Mouse (Mus musculus) heart, embryonic 11.5 days (tissue): ENCODE data around the gene Rapgef1. TPM values are rescaled to one million over a fixed set of nuclear protein-coding genes. Genes with fewer than 3 reads are reported as not detected.
A peak's percentile ranks its signal among the peaks of the same experiment; 100 is the strongest.

Experiments
- ATAC-seq: fragments of 200-750 bp; cut with Nextera tagmentation; replicated peaks from 2 replicates; pipeline ENCODE4 v1.8.0; 2017; ENCODE audit warnings: moderate library complexity; ENCODE audit not compliant: insufficient number of reproducible peaks, low FRiP score, low TSS enrichment
- H3K27ac ChIP-seq: fragments of 300-500 bp; sonication (generic); 2 replicates; pipeline ENCODE4 v1.5.1; 2014; ENCODE audit warnings: mild to moderate bottlenecking, low read depth, low read length
- H3K27me3 ChIP-seq: fragments of 300-500 bp; sonication (generic); 2 replicates; pipeline ENCODE4 v1.6.1; 2014; ENCODE audit warnings: mild to moderate bottlenecking, low read length, mixed read lengths; ENCODE audit not compliant: control insufficient read depth, insufficient read depth
- H3K36me3 ChIP-seq: fragments of 300-500 bp; sonication (generic); 2 replicates; pipeline ENCODE4 v1.6.1; 2014; ENCODE audit warnings: mild to moderate bottlenecking, low read length, moderate library complexity, mixed read lengths; ENCODE audit not compliant: control insufficient read depth, insufficient read depth
- H3K4me1 ChIP-seq: fragments of 300-500 bp; sonication (generic); 2 replicates; pipeline ENCODE4 v1.6.1; 2014; ENCODE audit warnings: low read length; ENCODE audit not compliant: control insufficient read depth, insufficient read depth
- H3K4me2 ChIP-seq: fragments of 300-500 bp; sonication (generic); 2 replicates; pipeline ENCODE4 v1.6.1; 2014; ENCODE audit warnings: mild to moderate bottlenecking, moderate library complexity
- H3K4me3 ChIP-seq: fragments of 300-500 bp; sonication (generic); 2 replicates; pipeline ENCODE4 v1.5.1; 2014; ENCODE audit warnings: low read depth, low read length
- H3K9ac ChIP-seq: fragments of 300-500 bp; sonication (generic); 2 replicates; pipeline ENCODE4 v1.6.1; 2014; ENCODE audit warnings: mild to moderate bottlenecking, low read depth, low read length, moderate library complexity
- H3K9me3 ChIP-seq: fragments of 300-500 bp; sonication (generic); replicated peaks from 2 replicates; pipeline ENCODE4 v1.6.1; 2016; ENCODE audit warnings: low read length; ENCODE audit not compliant: control insufficient read depth
- WGBS: fragments of 180-500 bp; shearing (Covaris S2); extraction: QIAGEN DNeasy Blood & Tissue Kit; methylation state at CpG from one replicate; pipeline ENCODE4 v1.1.7; 2014; ENCODE audit not compliant: insufficient replicate concordance; 5-methylcytosine and 5-hydroxymethylcytosine counted together
- polyA plus RNA-seq: library from polyadenylated mRNA; unstranded; fragments of >200 nt; fragmentation: Nextera tagmentation; extraction: Ambion mirVana; gene quantifications from 2 replicates; pipeline ENCODE4 v1.2.1, GENCODE M21; 2014

The Rapgef1 gene
- polyA plus RNA-seq, 1 experiment from 2014 or later = 9.1 TPM

DNA sequence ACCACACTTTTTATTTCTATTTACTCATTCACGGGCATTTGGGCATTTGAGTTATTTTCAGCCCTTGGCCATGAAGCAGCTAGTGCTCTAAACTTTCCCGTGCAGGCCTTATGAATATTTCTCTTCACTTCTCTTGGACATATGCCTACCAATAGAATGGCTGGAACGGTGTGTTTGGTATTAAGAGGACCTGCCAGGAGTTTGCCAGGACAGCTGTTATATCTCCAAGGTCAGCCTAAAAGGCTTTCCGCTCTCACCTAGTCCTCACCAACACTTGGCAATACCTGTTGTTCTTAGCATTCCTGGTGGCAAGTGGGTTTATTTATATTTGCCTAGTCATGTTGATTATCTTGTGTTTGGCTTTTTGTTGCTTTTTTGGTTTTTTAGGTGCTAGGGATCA lies 56.3 kb downstream of the Rapgef1 start:
- Histone ChIP-seq H3K27me3 (no peaks in the 10 kb centered on the region), H3K36me3 (no peaks in the 10 kb centered on the region), H3K9ac (no peak overlapping the region), H3K27ac (no peak overlapping the region), H3K4me1 (peaks cover 13% of the 10 kb centered on the region), H3K4me3 (no peak overlapping the region), H3K9me3 (no peaks in the 10 kb centered on the region), H3K4me2 (no peak overlapping the region)
- ATAC-seq = no peak
- 85% methylated on average over 4 of the region's 4 CpGs for WGBS

DNA sequence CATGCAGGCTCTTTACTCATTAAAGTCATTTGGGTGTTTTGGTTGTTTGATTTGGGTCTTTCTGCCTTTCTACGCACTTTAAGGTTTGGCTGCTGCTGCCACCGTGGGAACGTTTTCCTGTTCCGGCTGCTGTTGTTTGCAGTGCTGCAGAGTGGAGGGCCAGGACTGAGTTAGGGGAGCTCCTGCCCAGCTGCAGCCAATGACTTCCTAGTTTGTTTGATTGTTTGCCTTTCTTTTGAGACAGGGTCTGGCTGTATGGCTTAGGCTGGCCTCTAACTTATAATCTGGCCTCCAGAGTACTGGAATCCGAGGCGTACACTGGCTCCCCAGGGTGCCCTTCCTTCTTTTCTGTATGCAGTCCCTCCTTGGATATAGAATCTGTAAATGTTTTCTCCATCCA lies 57.0 kb downstream of the Rapgef1 start:
- no peaks in the 10 kb centered on the region for H3K36me3 ChIP-seq
- H3K9ac ChIP-seq = no peak overlapping the region
- no peak overlapping the region for H3K4me2 ChIP-seq
- H3K4me3 ChIP-seq = no peak overlapping the region
- peaks cover 8% of the 10 kb centered on the region; the same call in 1 of the 2 replicates for H3K4me1 ChIP-seq
- no peak overlapping the region for H3K27ac ChIP-seq
- WGBS = 62% methylated on average over 6 of the region's 6 CpGs
- H3K9me3 ChIP-seq = no peaks in the 10 kb centered on the region
- no peaks in the 10 kb centered on the region for H3K27me3 ChIP-seq
- no peak for ATAC-seq

DNA sequence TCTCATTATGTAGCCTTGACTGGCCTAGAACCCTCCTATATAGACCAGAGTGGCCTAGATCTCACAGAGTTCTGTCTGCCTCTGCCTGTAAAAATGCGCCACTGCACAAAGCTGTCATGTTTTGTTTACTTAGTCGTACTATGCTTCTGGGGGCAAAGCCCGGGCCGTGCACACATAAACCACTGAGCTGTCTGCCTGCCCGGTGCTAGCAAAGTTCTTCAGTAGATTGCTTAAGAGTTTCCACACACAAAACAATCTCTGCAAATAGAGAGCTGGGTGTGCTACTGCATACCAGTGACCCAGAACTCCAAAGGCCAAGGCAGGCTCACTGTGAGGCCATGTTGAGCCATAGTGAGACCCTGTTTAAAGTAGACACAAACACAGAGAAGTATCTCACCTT lies 58.3 kb downstream of the Rapgef1 start:
- H3K4me1 ChIP-seq = peaks cover 6% of the 10 kb centered on the region; the same call in 1 of the 2 replicates
- ATAC-seq = no peak
- H3K27ac ChIP-seq = no peak overlapping the region
- no peaks in the 10 kb centered on the region for H3K9me3 ChIP-seq
- no peak overlapping the region for H3K4me3 ChIP-seq
- H3K9ac ChIP-seq = no peak overlapping the region
- H3K36me3 ChIP-seq = no peaks in the 10 kb centered on the region
- 71% methylated on average over 5 of the region's 5 CpGs for WGBS
- no peaks in the 10 kb centered on the region for H3K27me3 ChIP-seq
- H3K4me2 ChIP-seq = no peak overlapping the region

DNA sequence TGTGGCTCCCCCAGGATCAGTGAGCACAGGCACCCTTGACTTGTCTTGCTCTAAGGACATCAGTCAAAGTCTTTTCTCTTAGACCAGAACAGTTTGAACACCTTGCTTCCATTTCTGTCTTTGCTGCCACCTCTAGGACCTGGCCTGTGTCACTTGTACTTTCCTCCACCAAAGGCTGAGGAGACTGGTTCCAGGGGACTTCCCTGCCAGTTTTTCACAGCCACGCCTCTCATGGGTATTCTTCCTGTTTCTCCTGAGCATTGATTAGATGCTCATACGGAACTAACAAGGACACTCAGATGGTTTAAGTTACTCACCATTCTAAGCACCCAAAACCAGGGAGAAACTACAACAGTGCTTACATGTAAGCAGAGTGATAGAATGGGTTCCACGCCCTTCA lies 59.0 kb downstream of the Rapgef1 start:
- Histone ChIP-seq H3K27ac (no peak overlapping the region), H3K4me1 (peaks cover 11% of the 10 kb centered on the region), H3K4me2 (no peak overlapping the region), H3K36me3 (no peaks in the 10 kb centered on the region), H3K4me3 (no peak overlapping the region), H3K9me3 (no peaks in the 10 kb centered on the region), H3K9ac (no peak overlapping the region), H3K27me3 (no peaks in the 10 kb centered on the region)
- 65% methylated on average over 3 of the region's 3 CpGs for WGBS
- no peak for ATAC-seq

DNA sequence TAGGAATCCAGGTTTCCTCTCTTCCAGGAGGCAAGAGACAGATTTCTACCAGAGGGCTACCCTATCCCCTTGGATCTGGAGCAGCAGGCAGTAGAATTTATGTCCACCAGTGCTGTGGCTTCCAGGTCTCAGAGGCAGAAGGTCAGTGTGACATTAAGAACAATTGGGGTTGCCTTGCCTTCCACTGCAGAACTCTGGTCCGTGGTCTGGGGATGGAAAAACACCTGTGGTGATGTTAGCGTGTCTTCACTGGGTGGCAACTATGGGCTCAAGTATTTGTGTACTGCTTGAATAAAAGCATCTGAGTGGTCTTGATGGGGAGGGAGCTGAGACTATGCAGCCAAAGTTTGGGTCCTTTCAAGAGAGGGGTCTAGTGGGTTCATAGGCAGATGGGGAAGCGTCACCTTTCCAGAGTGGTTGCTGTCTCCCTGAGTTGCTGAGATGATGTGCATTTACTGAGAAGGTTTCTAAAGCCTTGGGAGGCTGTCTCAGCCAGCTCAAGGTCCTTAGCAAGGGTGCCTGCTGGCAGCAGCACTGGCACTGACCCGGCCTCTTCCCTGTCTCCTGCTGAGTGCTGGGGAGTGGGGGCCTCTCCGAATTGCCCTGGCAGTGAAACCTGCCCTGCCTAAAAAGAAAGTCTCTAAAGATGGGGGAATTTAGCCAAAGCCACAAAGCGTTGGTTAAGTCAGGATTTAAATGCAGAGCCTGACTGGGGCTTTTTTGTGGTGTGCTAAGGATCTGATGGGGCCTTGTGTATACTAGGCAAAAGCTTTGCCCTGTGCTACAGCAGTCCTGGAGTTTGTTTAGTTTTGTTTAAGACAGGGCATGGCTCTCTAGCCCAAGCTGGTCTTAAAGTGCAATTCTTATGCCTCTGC lies 60.4 kb downstream of the Rapgef1 start:
- Histone ChIP-seq H3K27me3 (no peaks in the 10 kb centered on the region), H3K9ac (no peak overlapping the region), H3K36me3 (no peaks in the 10 kb centered on the region), H3K4me2 (no peak overlapping the region), H3K27ac (no peak overlapping the region), H3K4me3 (no peak overlapping the region), H3K4me1 (peaks cover 15% of the 10 kb centered on the region), H3K9me3 (no peaks in the 10 kb centered on the region)
- WGBS = 87% methylated on average over 6 of the region's 6 CpGs
- ATAC-seq = no peak

DNA sequence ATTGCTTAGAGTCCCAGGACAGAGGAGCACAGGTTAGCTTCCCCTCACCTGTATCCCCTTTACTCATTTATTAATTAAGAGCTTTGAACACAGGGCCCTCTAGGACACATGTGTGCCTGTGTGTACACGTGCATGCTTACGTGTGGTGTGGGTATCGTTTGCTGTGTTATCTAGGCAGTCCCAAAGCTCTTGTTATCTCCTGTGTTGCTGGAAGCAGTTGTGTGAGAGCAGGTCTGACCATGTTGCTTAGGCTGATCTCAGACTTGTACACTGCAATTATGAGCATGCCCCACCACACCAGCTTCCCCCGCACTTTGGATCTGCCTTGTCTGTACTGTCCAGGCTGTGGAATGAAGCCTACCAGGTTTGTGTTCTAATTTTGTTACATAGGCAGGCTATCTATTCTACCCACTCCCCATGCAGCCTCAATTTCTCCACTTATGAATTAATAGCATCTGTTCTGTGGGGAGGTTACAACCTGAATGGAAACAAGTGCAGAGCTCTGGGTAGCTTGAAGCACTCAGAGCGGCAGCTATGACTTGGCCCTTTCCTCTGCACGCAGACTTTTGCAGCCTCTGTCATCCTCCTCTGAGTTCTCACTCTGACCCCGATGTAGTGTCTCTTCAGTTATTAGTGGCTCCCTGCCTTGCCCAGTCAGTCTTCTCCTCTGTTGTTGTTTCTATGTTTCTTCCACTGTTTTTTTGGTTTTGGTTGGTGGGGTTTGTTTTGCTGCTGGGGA lies 63.9 kb downstream of the Rapgef1 start:
- WGBS = 75% methylated on average over 7 of the region's 7 CpGs
- Histone ChIP-seq H3K27me3 (no peaks in the 10 kb centered on the region), H3K9me3 (no peaks in the 10 kb centered on the region), H3K9ac (peak overlapping the region; percentile 46; the same call in 1 of the 2 replicates), H3K36me3 (no peaks in the 10 kb centered on the region), H3K4me1 (peaks cover 12% of the 10 kb centered on the region), H3K4me2 (no peak overlapping the region), H3K4me3 (no peak overlapping the region), H3K27ac (0 out of 2 replicates have a peak overlapping the region, but pooled peaks have one; percentile 10)
- ATAC-seq = no peak

DNA sequence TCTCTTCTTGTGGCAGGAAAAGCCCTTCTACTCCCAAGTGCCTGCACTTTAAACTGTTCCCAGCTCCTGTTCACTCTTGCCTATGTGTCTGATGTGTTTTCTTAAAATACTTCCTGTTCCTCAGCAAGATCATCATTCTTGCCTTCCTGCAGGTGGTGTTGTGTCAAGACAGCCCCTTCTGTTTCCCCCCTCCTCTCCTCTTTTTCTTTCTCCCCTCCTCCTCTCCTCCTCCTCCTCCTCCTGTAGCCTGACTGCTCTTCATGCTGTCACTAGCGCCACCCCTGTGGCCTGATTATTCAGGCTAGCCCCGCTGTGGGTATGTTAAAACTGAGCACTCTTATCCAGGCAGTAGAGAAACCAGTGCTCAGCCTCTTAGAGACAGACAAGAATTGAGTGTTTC lies 65.0 kb downstream of the Rapgef1 start:
- no peak overlapping the region for H3K4me2 ChIP-seq
- H3K36me3 ChIP-seq = no peaks in the 10 kb centered on the region
- H3K9ac ChIP-seq = no peak overlapping the region
- peaks cover 14% of the 10 kb centered on the region for H3K4me1 ChIP-seq
- H3K27ac ChIP-seq = no peak overlapping the region
- H3K9me3 ChIP-seq = no peaks in the 10 kb centered on the region
- H3K27me3 ChIP-seq = no peaks in the 10 kb centered on the region
- ATAC-seq = no peak
- 47% methylated on average over 2 of the region's 2 CpGs for WGBS
- H3K4me3 ChIP-seq = no peak overlapping the region

DNA sequence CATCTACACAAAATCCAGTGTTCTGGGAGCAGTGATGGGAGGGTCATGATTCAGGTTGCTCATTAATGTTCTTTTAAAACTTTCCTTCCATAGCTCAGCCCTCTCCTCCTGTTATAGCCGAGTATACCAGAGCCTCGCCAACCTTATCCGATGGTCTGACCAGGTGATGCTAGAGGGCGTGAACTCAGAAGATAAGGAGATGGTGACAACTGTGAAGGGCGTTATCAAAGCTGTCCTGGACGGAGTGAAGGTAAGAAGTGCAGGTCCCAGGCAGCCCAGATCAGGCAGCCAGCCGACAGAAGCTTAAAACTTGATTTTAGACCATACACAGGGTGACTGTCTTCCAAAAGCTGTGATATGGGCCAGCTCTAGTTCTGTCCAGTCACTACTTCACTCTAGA lies 69.5 kb downstream of the Rapgef1 start:
- Histone ChIP-seq H3K4me1 (peaks cover 9% of the 10 kb centered on the region), H3K9ac (no peak overlapping the region), H3K27me3 (no peaks in the 10 kb centered on the region), H3K9me3 (no peaks in the 10 kb centered on the region), H3K36me3 (peaks cover 7% of the 10 kb centered on the region; the same call in 1 of the 2 replicates), H3K4me3 (no peak overlapping the region), H3K4me2 (no peak overlapping the region), H3K27ac (no peak overlapping the region)
- 52% methylated on average over 7 of the region's 7 CpGs for WGBS
- ATAC-seq = no peak
